Mouse (Mus musculus) intestine, embryonic 15.5 days (tissue): ENCODE measurements around the gene 2010315B03Rik. TPM values are rescaled to one million over a fixed set of nuclear protein-coding genes. Genes with fewer than 3 reads are reported as not detected.
A peak's percentile ranks its signal among the peaks of the same experiment; 100 is the strongest.

ENCODE experiments used
- ATAC-seq: fragments of 200-750 bp; cut with Nextera tagmentation; 2 replicates; pipeline ENCODE4 v1.8.0; 2017; ENCODE audit warnings: moderate TSS enrichment, moderate library complexity
- H3K27ac ChIP-seq: fragments of 300-500 bp; sonication (generic); 2 replicates; pipeline ENCODE4 v1.5.1; 2015; ENCODE audit warnings: mild to moderate bottlenecking, inconsistent platforms
- H3K27me3 ChIP-seq: fragments of 300-500 bp; sonication (generic); replicated peaks from 2 replicates; pipeline ENCODE4 v1.6.1; 2015; ENCODE audit warnings: inconsistent platforms
- H3K36me3 ChIP-seq: fragments of 300-500 bp; sonication (generic); 2 replicates; pipeline ENCODE4 v1.6.1; 2015; ENCODE audit warnings: inconsistent platforms
- H3K4me1 ChIP-seq: fragments of 300-500 bp; sonication (generic); replicated peaks from 2 replicates; pipeline ENCODE4 v1.6.1; 2015; ENCODE audit warnings: inconsistent platforms
- H3K4me2 ChIP-seq: fragments of 300-500 bp; sonication (generic); replicated peaks from 2 replicates; pipeline ENCODE4 v1.6.1; 2015; ENCODE audit warnings: mild to moderate bottlenecking, inconsistent platforms
- H3K4me3 ChIP-seq: fragments of 300-500 bp; sonication (generic); replicated peaks from 2 replicates; pipeline ENCODE4 v1.5.1; 2015; ENCODE audit warnings: inconsistent platforms
- H3K9ac ChIP-seq: fragments of 300-500 bp; sonication (generic); 2 replicates; pipeline ENCODE4 v1.6.1; 2015; ENCODE audit warnings: inconsistent platforms
- H3K9me3 ChIP-seq: fragments of 300-500 bp; sonication (generic); 2 replicates; pipeline ENCODE4 v1.6.1; 2016; ENCODE audit warnings: inconsistent platforms
- WGBS: fragments of 180-500 bp; shearing (Covaris S2); methylation state at CpG from one replicate; pipeline ENCODE4 v1.1.7; 2015; 5-methylcytosine and 5-hydroxymethylcytosine counted together
- polyA plus RNA-seq: library from polyadenylated mRNA; unstranded; fragments of >200 nt; fragmentation: Nextera tagmentation; extraction: Ambion mirVana; gene quantifications from 2 replicates; pipeline ENCODE4 v1.2.1, GENCODE M21; 2015

2010315B03Rik gene
- polyA plus RNA-seq: 14.5 and 15.3 TPM in 2 replicates

- Histone ChIP-seq H3K36me3 (no peaks in the 10 kb centered on the region), H3K27me3 (no peaks in the 10 kb centered on the region), H3K9ac (peak within 1 kb of the TSS; percentile 77), H3K4me3 (peak within 1 kb of the TSS; percentile 73), H3K9me3 (no peaks in the 10 kb centered on the region), H3K4me2 (peak within 1 kb of the TSS; percentile 61), H3K27ac (peak within 1 kb of the TSS; percentile 98), H3K4me1 (0 out of 2 replicates have a peak, but pooled peaks cover 2% of the 10 kb centered on the region)
- under 1% methylated on average over 21 of the region's 22 CpGs for WGBS
- peak; percentile 100 for ATAC-seq
Observed at GRCm38 (mm10) chr9:124312171-124313142, at the start of gene 2010315B03Rik. TSS of gene 2010315B03Rik (minus strand) at chr9:124312696.

DNA sequence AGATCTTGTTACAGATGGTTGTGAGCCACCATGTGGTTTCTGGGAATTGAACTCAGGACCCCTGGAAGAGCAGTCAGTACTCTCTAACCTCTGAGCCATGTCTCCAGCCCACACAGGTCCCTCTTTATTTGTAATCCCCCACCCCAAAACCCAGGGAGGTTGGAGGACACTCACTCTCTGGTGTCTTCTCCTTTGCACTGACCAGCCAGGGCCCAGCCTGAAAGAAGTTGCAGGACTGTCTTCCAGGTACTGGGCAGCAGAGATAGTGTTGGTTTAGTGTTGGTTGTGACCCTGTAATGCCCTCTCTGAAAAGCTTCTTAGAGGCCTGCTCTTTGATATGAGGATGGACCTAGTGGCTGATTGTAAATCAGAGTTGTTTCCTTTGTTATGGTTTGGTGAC, 994 bp downstream of the 2010315B03Rik start:
- H3K9me3 ChIP-seq: no peaks in the 10 kb centered on the region
- H3K27me3 ChIP-seq: no peaks in the 10 kb centered on the region
- H3K4me2 ChIP-seq: peak overlapping the region; percentile 61
- peak; percentile 16; the same call in 1 of the 2 replicates for ATAC-seq
- H3K4me1 ChIP-seq: 0 out of 2 replicates have a peak, but pooled peaks cover 2% of the 10 kb centered on the region
- H3K36me3 ChIP-seq: no peaks in the 10 kb centered on the region
- H3K9ac ChIP-seq: peak overlapping the region; percentile 77; the same call in 1 of the 2 replicates
- H3K4me3 ChIP-seq: peak overlapping the region; percentile 73
- no peak overlapping the region for H3K27ac ChIP-seq

DNA sequence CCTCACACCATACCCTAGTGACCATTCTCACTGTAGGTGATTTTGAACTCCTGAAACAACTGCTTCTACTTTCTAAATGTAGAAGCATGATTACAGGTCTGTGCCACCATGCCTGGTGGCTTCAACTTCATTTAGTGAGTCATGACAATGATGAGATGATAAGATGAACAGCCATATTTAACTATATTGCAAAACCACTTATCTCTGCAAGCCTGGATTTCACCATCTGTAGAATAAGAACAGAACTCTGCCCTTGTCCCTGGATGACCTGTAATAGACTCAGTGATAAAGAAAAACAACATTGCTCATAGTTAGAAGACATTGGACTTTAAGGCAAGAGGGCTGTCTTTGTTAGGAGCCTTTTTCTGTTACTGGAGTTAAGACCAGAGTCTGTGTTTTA, 24.2 kb downstream of the 2010315B03Rik start:
- no peak overlapping the region for H3K27ac ChIP-seq
- no peak overlapping the region for H3K4me3 ChIP-seq
- ATAC-seq: peak; percentile 89
- no peaks in the 10 kb centered on the region for H3K4me1 ChIP-seq
- H3K4me2 ChIP-seq: no peak overlapping the region
- no peaks in the 10 kb centered on the region for H3K27me3 ChIP-seq
- H3K9me3 ChIP-seq: no peaks in the 10 kb centered on the region
- H3K36me3 ChIP-seq: peaks cover 4% of the 10 kb centered on the region; the same call in 1 of the 2 replicates
- H3K9ac ChIP-seq: no peak overlapping the region

DNA sequence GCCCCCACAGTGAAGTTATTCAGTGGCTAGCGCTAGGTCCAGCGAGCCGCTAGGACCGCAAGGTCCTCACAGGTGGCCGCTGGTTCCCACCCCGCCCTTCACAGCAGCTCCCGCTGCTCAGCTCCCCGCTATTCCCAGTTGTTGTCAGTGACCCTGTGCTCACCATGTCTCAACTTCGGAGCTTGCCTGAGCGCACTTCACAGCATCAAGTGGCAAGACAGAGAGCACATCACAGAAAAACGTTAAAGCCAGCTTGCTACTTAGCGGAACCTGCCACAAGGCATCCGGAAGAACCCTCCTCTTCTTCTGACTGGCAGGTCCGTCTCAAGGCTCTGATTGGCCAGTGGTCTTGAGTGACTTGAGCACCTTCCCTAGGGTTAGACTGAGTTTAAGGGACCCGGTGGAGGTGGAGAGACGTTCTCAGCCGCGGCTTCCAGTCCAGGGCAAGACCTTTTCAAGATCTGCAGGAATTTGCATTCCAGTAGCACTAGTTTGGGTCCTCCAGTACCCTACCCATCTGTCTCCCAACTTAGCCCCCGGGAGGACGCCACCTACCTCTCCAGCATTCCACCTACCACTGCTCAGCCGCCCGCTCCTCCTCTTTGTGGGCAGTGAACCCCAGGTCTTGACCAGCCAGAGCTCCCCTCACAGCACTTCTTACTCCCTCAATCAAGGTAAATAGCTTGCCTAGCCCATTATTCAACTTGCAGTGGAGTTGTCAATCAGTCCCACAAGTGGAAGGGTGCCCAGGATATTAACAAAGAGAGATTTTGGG, 30.4 kb downstream of the 2010315B03Rik start:
- Histone ChIP-seq H3K27me3 (no peaks in the 10 kb centered on the region), H3K4me3 (peak overlapping the region; percentile 57), H3K36me3 (no peaks in the 10 kb centered on the region), H3K4me2 (peak overlapping the region; percentile 80), H3K27ac (peak overlapping the region; percentile 81), H3K4me1 (peaks cover 9% of the 10 kb centered on the region), H3K9ac (peak overlapping the region; percentile 60), H3K9me3 (no peaks in the 10 kb centered on the region)
- under 1% methylated on average over 22 of the region's 22 CpGs for WGBS
- ATAC-seq: peak; percentile 99

GRCm38 (mm10) chr9:124281448-124281791, 31.1 kb downstream of the 2010315B03Rik start:
- peak; percentile 65 for ATAC-seq
- H3K4me3 ChIP-seq: peak overlapping the region; percentile 57
- H3K9ac ChIP-seq: peak overlapping the region; percentile 60
- H3K4me1 ChIP-seq: peaks cover 9% of the 10 kb centered on the region
- peak overlapping the region; percentile 80 for H3K4me2 ChIP-seq
- 10% methylated on average over 1 of the region's 1 CpGs for WGBS
- H3K27ac ChIP-seq: peak overlapping the region; percentile 81
- no peaks in the 10 kb centered on the region for H3K27me3 ChIP-seq
- H3K36me3 ChIP-seq: no peaks in the 10 kb centered on the region
- no peaks in the 10 kb centered on the region for H3K9me3 ChIP-seq

DNA sequence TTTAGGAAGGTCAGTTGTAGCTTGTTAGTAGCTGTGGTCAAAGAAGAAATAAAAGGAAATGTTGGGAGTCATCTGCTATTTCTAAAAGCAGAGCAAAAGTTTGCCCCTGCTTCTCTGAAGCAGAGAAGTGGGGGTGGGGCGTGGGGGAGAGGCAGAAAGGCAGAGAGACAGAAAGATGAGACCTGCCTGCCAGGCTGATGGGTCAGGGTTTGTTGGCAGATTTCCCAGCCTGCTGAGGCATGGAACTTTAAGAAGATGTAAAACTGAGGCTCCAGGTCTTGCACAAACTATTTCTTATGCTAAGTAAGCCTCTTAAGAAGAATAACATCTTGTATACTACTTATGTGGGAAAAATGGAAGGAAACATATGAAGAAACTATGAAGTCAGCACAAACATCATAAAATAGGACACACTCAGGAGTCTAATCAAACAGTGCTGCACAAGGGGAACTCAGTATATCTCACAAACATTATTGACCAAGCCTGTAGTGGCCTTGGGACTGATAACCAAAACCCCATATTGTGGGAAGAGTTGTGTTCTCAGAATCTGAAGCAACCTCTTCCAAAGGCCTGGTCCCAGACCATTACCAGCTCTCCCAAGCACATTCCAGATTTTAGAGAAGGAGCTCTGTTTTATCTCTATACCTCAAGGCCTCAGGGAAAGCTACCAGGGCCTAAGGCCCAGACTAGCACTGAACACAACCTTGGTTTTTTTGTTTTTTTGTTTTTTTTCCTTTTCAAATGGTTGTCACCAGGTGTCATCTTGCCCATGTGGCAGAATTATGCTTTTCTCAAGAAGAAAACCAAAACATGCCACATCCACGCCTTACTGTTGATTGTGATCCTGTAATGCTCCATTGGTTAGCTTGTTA, 31.7 kb downstream of the 2010315B03Rik start:
- Histone ChIP-seq H3K27ac (0 out of 2 replicates have a peak overlapping the region, but pooled peaks have one; percentile 7), H3K4me1 (peaks cover 9% of the 10 kb centered on the region), H3K4me3 (peak overlapping the region; percentile 57), H3K9me3 (no peaks in the 10 kb centered on the region), H3K36me3 (no peaks in the 10 kb centered on the region), H3K4me2 (peak overlapping the region; percentile 80), H3K27me3 (no peaks in the 10 kb centered on the region), H3K9ac (peak overlapping the region; percentile 60)
- 65% methylated on average over 2 of the region's 2 CpGs for WGBS
- peak; percentile 1 for ATAC-seq

DNA sequence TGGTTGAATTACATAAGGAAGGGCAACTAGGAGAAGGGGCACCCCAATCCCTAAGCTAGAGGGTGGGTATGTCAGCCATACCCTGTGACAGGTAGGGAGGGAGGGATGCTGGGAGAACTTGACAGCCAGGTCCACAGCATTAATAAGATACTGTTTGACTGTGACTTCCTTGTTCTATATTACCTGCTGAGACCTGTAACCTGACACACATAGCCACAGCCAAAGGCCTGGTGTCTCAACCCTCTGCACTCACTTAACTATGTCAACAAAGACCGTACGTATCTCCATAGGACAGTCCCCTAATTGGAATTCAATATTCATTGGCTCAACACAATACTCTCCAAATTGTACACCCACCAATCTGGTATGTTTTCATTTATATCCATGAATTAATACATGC, 33.2 kb downstream of the 2010315B03Rik start:
- no peaks in the 10 kb centered on the region for H3K9me3 ChIP-seq
- WGBS: 33% methylated on average over 2 of the region's 2 CpGs
- no peak overlapping the region for H3K9ac ChIP-seq
- H3K27ac ChIP-seq: no peak overlapping the region
- peaks cover 9% of the 10 kb centered on the region for H3K4me1 ChIP-seq
- no peak overlapping the region for H3K4me3 ChIP-seq
- H3K36me3 ChIP-seq: no peaks in the 10 kb centered on the region
- ATAC-seq: no peak
- H3K4me2 ChIP-seq: no peak overlapping the region
- H3K27me3 ChIP-seq: no peaks in the 10 kb centered on the region

GRCm38 (mm10) chr9:124275064-124275463, 37.4 kb downstream of the 2010315B03Rik start:
- Histone ChIP-seq H3K36me3 (no peaks in the 10 kb centered on the region), H3K9me3 (no peaks in the 10 kb centered on the region), H3K27ac (no peak overlapping the region), H3K27me3 (no peaks in the 10 kb centered on the region), H3K4me2 (no peak overlapping the region), H3K4me3 (no peak overlapping the region), H3K4me1 (no peaks in the 10 kb centered on the region), H3K9ac (no peak overlapping the region)
- ATAC-seq: no peak
- 89% methylated on average over 2 of the region's 2 CpGs for WGBS

DNA sequence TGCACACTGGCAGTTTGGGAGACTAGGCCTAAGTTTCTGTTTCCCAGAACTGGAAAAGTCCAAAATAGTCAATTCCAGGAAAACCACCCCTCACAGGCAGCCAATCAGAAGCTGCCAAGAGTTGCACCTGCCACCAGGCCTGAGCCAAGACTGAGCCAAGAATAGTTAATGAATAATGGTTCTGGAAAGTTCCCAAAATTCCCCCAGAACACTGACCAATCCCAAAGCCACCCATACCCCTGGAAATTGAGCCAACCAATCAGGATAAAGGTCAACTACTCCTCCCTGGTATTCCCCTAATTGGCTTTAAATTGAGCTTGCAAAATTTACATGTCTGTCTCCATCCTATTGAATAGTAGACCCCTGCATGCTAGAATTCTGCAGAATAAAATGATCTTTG, 39.3 kb downstream of the 2010315B03Rik start:
- H3K9ac ChIP-seq: no peak overlapping the region
- no peak overlapping the region for H3K4me3 ChIP-seq
- no peaks in the 10 kb centered on the region for H3K27me3 ChIP-seq
- ATAC-seq: 0 out of 2 replicates have a peak, but pooled peaks have one; percentile 25
- H3K4me2 ChIP-seq: no peak overlapping the region
- peaks cover 14% of the 10 kb centered on the region for H3K36me3 ChIP-seq
- H3K9me3 ChIP-seq: peaks cover 6% of the 10 kb centered on the region
- H3K27ac ChIP-seq: no peak overlapping the region
- H3K4me1 ChIP-seq: no peaks in the 10 kb centered on the region

GRCm38 (mm10) chr9:124267929-124268328, 44.6 kb downstream of the 2010315B03Rik start:
- WGBS: 28% methylated on average over 2 of the region's 2 CpGs
- H3K9ac ChIP-seq: no peak overlapping the region
- H3K9me3 ChIP-seq: peaks cover 6% of the 10 kb centered on the region
- no peak overlapping the region for H3K4me3 ChIP-seq
- H3K4me2 ChIP-seq: no peak overlapping the region
- H3K36me3 ChIP-seq: peaks cover 14% of the 10 kb centered on the region
- 0 out of 2 replicates have a peak, but pooled peaks have one; percentile 10 for ATAC-seq
- H3K4me1 ChIP-seq: no peaks in the 10 kb centered on the region
- no peaks in the 10 kb centered on the region for H3K27me3 ChIP-seq
- no peak overlapping the region for H3K27ac ChIP-seq

- ATAC-seq: no peak
- Histone ChIP-seq H3K36me3 (peaks cover 14% of the 10 kb centered on the region), H3K27me3 (no peaks in the 10 kb centered on the region)
Observed at GRCm38 (mm10) chr9:124267493-124267892, 45.0 kb downstream of the 2010315B03Rik start.

More at GRCm38 (mm10) chr9:124267493-124267892, 45.0 kb downstream of the 2010315B03Rik start:
- no peak overlapping the region for H3K4me3 ChIP-seq
- no peak overlapping the region for H3K9ac ChIP-seq
- peaks cover 6% of the 10 kb centered on the region for H3K9me3 ChIP-seq
- no peak overlapping the region for H3K4me2 ChIP-seq
- H3K27ac ChIP-seq: no peak overlapping the region
- no peaks in the 10 kb centered on the region for H3K4me1 ChIP-seq
